Mouse (Mus musculus) hindbrain, embryonic 10.5 days (tissue): Measurements from ENCODE around the gene Top3b. TPM values are rescaled to one million over a fixed set of nuclear protein-coding genes. Genes with fewer than 3 reads are reported as not detected.

ENCODE experiments used
- DNase-seq: peaks from one replicate; pipeline ENCODE4 v3.0.0-alpha.2; 2017; ENCODE audit warnings: low spot score
- H3K27ac ChIP-seq: fragments of 300-500 bp; sonication (generic); 2 replicates; pipeline ENCODE4 v1.5.1; 2016; ENCODE audit warnings: mild to moderate bottlenecking, moderate library complexity
- H3K27me3 ChIP-seq: fragments of 300-500 bp; sonication (generic); 2 replicates; pipeline ENCODE4 v1.6.1; 2016; ENCODE audit warnings: mild to moderate bottlenecking; ENCODE audit not compliant: poor library complexity, insufficient read depth, severe bottlenecking
- H3K36me3 ChIP-seq: fragments of 300-500 bp; sonication (generic); 2 replicates; pipeline ENCODE4 v1.6.1; 2016; ENCODE audit warnings: mild to moderate bottlenecking, moderate library complexity
- H3K4me1 ChIP-seq: fragments of 300-500 bp; sonication (generic); replicated peaks from 2 replicates; pipeline ENCODE4 v1.6.1; 2016; ENCODE audit warnings: mild to moderate bottlenecking
- H3K4me3 ChIP-seq: fragments of 300-500 bp; sonication (generic); 2 replicates; pipeline ENCODE4 v1.5.1; 2016; ENCODE audit warnings: mild to moderate bottlenecking, moderate library complexity
- H3K9me3 ChIP-seq: fragments of 300-500 bp; sonication (generic); 2 replicates; pipeline ENCODE4 v1.6.1; 2016; ENCODE audit warnings: mild to moderate bottlenecking, moderate library complexity
- WGBS: fragments of 180-500 bp; shearing (Covaris S2); methylation state at CpG from one replicate; pipeline ENCODE4 v1.1.7; 2016; 5-methylcytosine and 5-hydroxymethylcytosine counted together
- polyA plus RNA-seq: library from polyadenylated mRNA; unstranded; fragments of >200 nt; fragmentation: Nextera tagmentation; extraction: Ambion mirVana; gene quantifications from 2 replicates; pipeline ENCODE4 v1.2.1, GENCODE M21; 2016

The Top3b gene
- polyA plus RNA-seq, 1 experiment from 2014 or later, result 70.2 TPM

- Histone ChIP-seq H3K4me1 (no peaks in the 10 kb centered on the region), H3K4me3 (no peak within 1 kb of the TSS), H3K27me3 (no peaks in the 10 kb centered on the region), H3K9me3 (no peaks in the 10 kb centered on the region), H3K36me3 (no peaks in the 10 kb centered on the region), H3K27ac (no peak within 1 kb of the TSS)
- DNase-seq, result no peak
- WGBS, result 73% methylated on average over 2 of the region's 2 CpGs
Measured at GRCm38 (mm10) chr16:16863978-16864377, 6.6 kb upstream of the Top3b start, which contains the start of gene Igll1. Igll1 (minus strand) TSS chr16:16863985.

- H3K4me1 ChIP-seq, result no peaks in the 10 kb centered on the region
- no peak for DNase-seq
Measured at GRCm38 (mm10) chr16:16865217-16865616, 5.3 kb upstream of the Top3b start.

GRCm38 (mm10) chr16:16865696-16866561, 4.6 kb upstream of the Top3b start:
- no peaks in the 10 kb centered on the region for H3K4me1 ChIP-seq
- H3K27me3 ChIP-seq, result no peaks in the 10 kb centered on the region
- no peak for DNase-seq
- H3K27ac ChIP-seq, result no peak overlapping the region
- no peaks in the 10 kb centered on the region for H3K9me3 ChIP-seq
- no peaks in the 10 kb centered on the region for H3K36me3 ChIP-seq
- no peak overlapping the region for H3K4me3 ChIP-seq
- 50% methylated on average over 5 of the region's 5 CpGs for WGBS

More at GRCm38 (mm10) chr16:16865217-16865616, 5.3 kb upstream of the Top3b start:
- Histone ChIP-seq H3K4me3 (no peak overlapping the region), H3K36me3 (no peaks in the 10 kb centered on the region), H3K9me3 (no peaks in the 10 kb centered on the region), H3K27ac (no peak overlapping the region), H3K27me3 (no peaks in the 10 kb centered on the region)

GRCm38 (mm10) chr16:16870241-16870616, 307 bp upstream of the Top3b start:
- H3K9me3 ChIP-seq, result no peaks in the 10 kb centered on the region
- peaks cover 9% of the 10 kb centered on the region for H3K36me3 ChIP-seq
- peak overlapping the region; percentile 88 for H3K4me3 ChIP-seq
- no peak for DNase-seq
- H3K4me1 ChIP-seq, result peaks cover 14% of the 10 kb centered on the region
- WGBS, result 39% methylated on average over 7 of the region's 7 CpGs
- no peaks in the 10 kb centered on the region for H3K27me3 ChIP-seq
- peak overlapping the region; percentile 96 for H3K27ac ChIP-seq

GRCm38 (mm10) chr16:16879025-16879424, 8.5 kb downstream of the Top3b start:
- peaks cover 97% of the 10 kb centered on the region for H3K36me3 ChIP-seq
- H3K27me3 ChIP-seq, result no peaks in the 10 kb centered on the region
- H3K4me1 ChIP-seq, result no peaks in the 10 kb centered on the region
- no peak for DNase-seq
- H3K9me3 ChIP-seq, result peaks cover 10% of the 10 kb centered on the region; the same call in 1 of the 2 replicates
- no peak overlapping the region for H3K4me3 ChIP-seq
- 90% methylated on average over 5 of the region's 5 CpGs for WGBS
- no peak overlapping the region for H3K27ac ChIP-seq

GRCm38 (mm10) chr16:16888341-16888740, 17.8 kb downstream of the Top3b start:
- H3K36me3 ChIP-seq, result peaks cover 100% of the 10 kb centered on the region
- 92% methylated on average over 1 of the region's 1 CpGs for WGBS
- H3K4me3 ChIP-seq, result no peak overlapping the region
- H3K9me3 ChIP-seq, result no peaks in the 10 kb centered on the region
- H3K4me1 ChIP-seq, result no peaks in the 10 kb centered on the region
- DNase-seq, result no peak
- no peak overlapping the region for H3K27ac ChIP-seq
- H3K27me3 ChIP-seq, result no peaks in the 10 kb centered on the region

GRCm38 (mm10) chr16:16892366-16892765, 21.8 kb downstream of the Top3b start:
- Histone ChIP-seq H3K36me3 (peaks cover 74% of the 10 kb centered on the region), H3K27ac (no peak overlapping the region), H3K27me3 (no peaks in the 10 kb centered on the region), H3K4me3 (no peak overlapping the region), H3K9me3 (no peaks in the 10 kb centered on the region), H3K4me1 (peaks cover 13% of the 10 kb centered on the region)
- 93% methylated on average over 7 of the region's 7 CpGs for WGBS
- DNase-seq, result no peak

GRCm38 (mm10) chr16:16896015-16896381, 25.5 kb downstream of the Top3b start:
- H3K27ac ChIP-seq, result peak overlapping the region; percentile 87
- H3K9me3 ChIP-seq, result no peaks in the 10 kb centered on the region
- DNase-seq, result no peak
- WGBS, result 27% methylated on average over 4 of the region's 4 CpGs
- peak overlapping the region; percentile 76 for H3K4me3 ChIP-seq
- no peaks in the 10 kb centered on the region for H3K27me3 ChIP-seq
- H3K36me3 ChIP-seq, result peaks cover 43% of the 10 kb centered on the region
- peaks cover 19% of the 10 kb centered on the region for H3K4me1 ChIP-seq

- DNase-seq, result peak; percentile 94
- under 1% methylated on average over 29 of the region's 29 CpGs for WGBS
- peak within 1 kb of the TSS; percentile 87 for H3K27ac ChIP-seq
Measured at GRCm38 (mm10) chr16:16896382-16897055, 26.0 kb downstream of the Top3b start, which contains the start of gene Ppm1f. Ppm1f (plus strand) TSS chr16:16896469.

GRCm38 (mm10) chr16:16897056-16897584, 26.6 kb downstream of the Top3b start:
- Histone ChIP-seq H3K9me3 (no peaks in the 10 kb centered on the region), H3K4me1 (peaks cover 19% of the 10 kb centered on the region), H3K36me3 (peaks cover 33% of the 10 kb centered on the region), H3K27ac (peak overlapping the region; percentile 87), H3K4me3 (peak overlapping the region; percentile 76), H3K27me3 (no peaks in the 10 kb centered on the region)
- no peak for DNase-seq
- WGBS, result 31% methylated on average over 10 of the region's 10 CpGs

More at GRCm38 (mm10) chr16:16896382-16897055, 26.0 kb downstream of the Top3b start, which contains the start of gene Ppm1f:
- Histone ChIP-seq H3K4me3 (peak within 1 kb of the TSS; percentile 76), H3K4me1 (peaks cover 19% of the 10 kb centered on the region), H3K27me3 (no peaks in the 10 kb centered on the region), H3K36me3 (peaks cover 39% of the 10 kb centered on the region), H3K9me3 (no peaks in the 10 kb centered on the region)

GRCm38 (mm10) chr16:16902329-16902728, 31.8 kb downstream of the Top3b start:
- no peak overlapping the region for H3K4me3 ChIP-seq
- no peak for DNase-seq
- peaks cover 48% of the 10 kb centered on the region for H3K36me3 ChIP-seq
- H3K27me3 ChIP-seq, result no peaks in the 10 kb centered on the region
- 90% methylated on average over 4 of the region's 4 CpGs for WGBS
- no peaks in the 10 kb centered on the region for H3K9me3 ChIP-seq
- peaks cover 6% of the 10 kb centered on the region for H3K4me1 ChIP-seq
- no peak overlapping the region for H3K27ac ChIP-seq

GRCm38 (mm10) chr16:16903188-16903587, 32.7 kb downstream of the Top3b start:
- Histone ChIP-seq H3K9me3 (no peaks in the 10 kb centered on the region), H3K4me3 (no peak overlapping the region), H3K27me3 (no peaks in the 10 kb centered on the region), H3K27ac (no peak overlapping the region), H3K4me1 (no peaks in the 10 kb centered on the region), H3K36me3 (peaks cover 56% of the 10 kb centered on the region)
- 89% methylated on average over 5 of the region's 5 CpGs for WGBS
- DNase-seq, result no peak

- 82% methylated on average over 6 of the region's 6 CpGs for WGBS
- H3K36me3 ChIP-seq, result peaks cover 89% of the 10 kb centered on the region
Measured at GRCm38 (mm10) chr16:16907799-16908198, 37.3 kb downstream of the Top3b start.

More at GRCm38 (mm10) chr16:16907799-16908198, 37.3 kb downstream of the Top3b start:
- Histone ChIP-seq H3K9me3 (no peaks in the 10 kb centered on the region), H3K27ac (no peak overlapping the region), H3K4me3 (no peak overlapping the region), H3K4me1 (peaks cover 13% of the 10 kb centered on the region), H3K27me3 (no peaks in the 10 kb centered on the region)
- DNase-seq, result no peak
